Mouse (Mus musculus): Measurements from ENCODE around the gene Adamtsl3. TPM values are rescaled to one million over a fixed set of nuclear protein-coding genes. Genes with fewer than 3 reads are reported as not detected.

Adamtsl3 gene
- polyA plus RNA-seq, 1 experiment from 2014 or later: 0.32 TPM

GRCm38 (mm10) chr7:82497064-82497463 is 161.6 kb downstream of the Adamtsl3 start:
- no peak for ATAC-seq
- 46% methylated on average over 4 of the region's 4 CpGs for WGBS
- H3K4me1 ChIP-seq (replicated peaks; ENCODE audit: control insufficient read depth, insufficient read depth, low read length): no peaks in the 10 kb centered on the region
- H3K27me3 ChIP-seq (replicated peaks; ENCODE audit: control insufficient read depth, insufficient read depth, low read length): no peaks in the 10 kb centered on the region
- H3K27ac ChIP-seq (ENCODE audit: low read length): no peak overlapping the region
- H3K9ac ChIP-seq (replicated peaks; ENCODE audit: low read depth, low read length): no peak overlapping the region
- H3K4me2 ChIP-seq (ENCODE audit: low read length): no peak overlapping the region
- H3K9me3 ChIP-seq (ENCODE audit: control insufficient read depth, low read length): no peaks in the 10 kb centered on the region
- no peak overlapping the region for H3K4me3 ChIP-seq (replicated peaks; ENCODE audit: low read length)
- no peaks in the 10 kb centered on the region for H3K36me3 ChIP-seq (ENCODE audit: control insufficient read depth, insufficient read depth)

GRCm38 (mm10) chr7:82501306-82501705 is 165.8 kb downstream of the Adamtsl3 start:
- Histone ChIP-seq H3K9ac (replicated peaks; ENCODE audit: low read depth, low read length) (no peak overlapping the region), H3K27me3 (replicated peaks; ENCODE audit: control insufficient read depth, insufficient read depth, low read length) (no peaks in the 10 kb centered on the region), H3K4me3 (replicated peaks; ENCODE audit: low read length) (no peak overlapping the region), H3K4me2 (ENCODE audit: low read length) (no peak overlapping the region), H3K27ac (ENCODE audit: low read length) (no peak overlapping the region), H3K4me1 (replicated peaks; ENCODE audit: control insufficient read depth, insufficient read depth, low read length) (no peaks in the 10 kb centered on the region), H3K36me3 (ENCODE audit: control insufficient read depth, insufficient read depth) (no peaks in the 10 kb centered on the region), H3K9me3 (ENCODE audit: control insufficient read depth, low read length) (no peaks in the 10 kb centered on the region)
- ATAC-seq: no peak
- 74% methylated on average over 6 of the region's 6 CpGs for WGBS

DNA sequence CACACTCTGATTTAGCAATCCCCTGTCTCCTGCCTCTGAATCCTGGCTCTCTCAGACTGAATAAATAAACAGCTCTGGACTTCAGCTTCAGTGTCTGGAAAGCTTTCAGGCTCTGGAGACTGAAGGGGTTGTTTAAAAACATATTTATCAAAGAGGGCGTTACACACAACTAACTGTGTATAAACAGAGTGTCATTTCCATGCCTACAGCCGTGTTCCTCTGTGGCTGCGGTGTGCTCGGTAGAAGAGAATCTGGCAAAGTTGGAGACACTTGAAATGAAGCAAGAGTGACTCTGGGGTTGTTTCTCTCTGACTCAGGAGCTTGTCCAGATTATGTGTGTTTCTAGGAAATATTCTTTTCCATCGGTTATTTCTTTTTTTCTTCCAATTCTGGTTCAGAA is 167.0 kb downstream of the Adamtsl3 start:
- H3K9ac ChIP-seq (replicated peaks; ENCODE audit: low read depth, low read length): no peak overlapping the region
- H3K4me1 ChIP-seq (replicated peaks; ENCODE audit: control insufficient read depth, insufficient read depth, low read length): no peaks in the 10 kb centered on the region
- no peaks in the 10 kb centered on the region for H3K9me3 ChIP-seq (ENCODE audit: control insufficient read depth, low read length)
- H3K27ac ChIP-seq (ENCODE audit: low read length): no peak overlapping the region
- no peak overlapping the region for H3K4me2 ChIP-seq (ENCODE audit: low read length)
- 79% methylated on average over 5 of the region's 5 CpGs for WGBS
- no peak overlapping the region for H3K4me3 ChIP-seq (replicated peaks; ENCODE audit: low read length)
- ATAC-seq: no peak
- no peaks in the 10 kb centered on the region for H3K36me3 ChIP-seq (ENCODE audit: control insufficient read depth, insufficient read depth)
- no peaks in the 10 kb centered on the region for H3K27me3 ChIP-seq (replicated peaks; ENCODE audit: control insufficient read depth, insufficient read depth, low read length)

- Histone ChIP-seq H3K9ac (replicated peaks; ENCODE audit: low read depth, low read length) (no peak overlapping the region), H3K4me2 (ENCODE audit: low read length) (no peak overlapping the region), H3K27ac (ENCODE audit: low read length) (no peak overlapping the region), H3K27me3 (replicated peaks; ENCODE audit: control insufficient read depth, insufficient read depth, low read length) (no peaks in the 10 kb centered on the region), H3K4me1 (replicated peaks; ENCODE audit: control insufficient read depth, insufficient read depth, low read length) (no peaks in the 10 kb centered on the region), H3K36me3 (ENCODE audit: control insufficient read depth, insufficient read depth) (no peaks in the 10 kb centered on the region), H3K4me3 (replicated peaks; ENCODE audit: low read length) (no peak overlapping the region), H3K9me3 (ENCODE audit: control insufficient read depth, low read length) (no peaks in the 10 kb centered on the region)
- ATAC-seq: peak; percentile 79
- WGBS: 23% methylated on average over 4 of the region's 4 CpGs
These were observed 168.6 kb downstream of the Adamtsl3 start for GRCm38 (mm10) chr7:82504101-82504500.

GRCm38 (mm10) chr7:82530583-82530982 is 195.1 kb downstream of the Adamtsl3 start:
- Histone ChIP-seq H3K4me3 (replicated peaks; ENCODE audit: low read length) (no peak overlapping the region), H3K9ac (replicated peaks; ENCODE audit: low read depth, low read length) (no peak overlapping the region), H3K27ac (ENCODE audit: low read length) (no peak overlapping the region), H3K36me3 (ENCODE audit: control insufficient read depth, insufficient read depth) (no peaks in the 10 kb centered on the region), H3K4me2 (ENCODE audit: low read length) (no peak overlapping the region), H3K4me1 (replicated peaks; ENCODE audit: control insufficient read depth, insufficient read depth, low read length) (0 out of 2 replicates have a peak, but pooled peaks cover 2% of the 10 kb centered on the region), H3K9me3 (ENCODE audit: control insufficient read depth, low read length) (no peaks in the 10 kb centered on the region), H3K27me3 (replicated peaks; ENCODE audit: control insufficient read depth, insufficient read depth, low read length) (no peaks in the 10 kb centered on the region)
- ATAC-seq: no peak
- 88% methylated on average over 5 of the region's 5 CpGs for WGBS

DNA sequence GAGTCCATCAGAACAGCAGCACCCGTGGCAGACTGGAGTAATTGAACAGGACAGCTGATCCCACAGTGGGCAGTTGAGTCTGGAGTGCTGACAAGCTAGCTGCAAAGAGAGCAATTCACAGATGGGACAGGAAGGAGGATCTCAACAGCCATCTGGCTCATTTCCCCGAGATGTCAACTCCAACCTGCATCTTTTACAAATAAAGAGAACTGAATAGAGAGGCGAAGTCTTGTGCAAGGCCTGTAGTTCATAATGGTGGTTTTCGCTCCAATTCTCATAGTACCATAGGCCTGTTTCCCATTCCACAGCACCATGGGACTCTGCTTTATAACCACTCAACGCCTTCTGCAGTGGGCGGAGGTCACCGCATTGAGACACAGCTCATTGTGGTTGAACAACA is 195.9 kb downstream of the Adamtsl3 start:
- H3K27me3 ChIP-seq (replicated peaks; ENCODE audit: control insufficient read depth, insufficient read depth, low read length): no peaks in the 10 kb centered on the region
- no peak overlapping the region for H3K4me2 ChIP-seq (ENCODE audit: low read length)
- no peaks in the 10 kb centered on the region for H3K9me3 ChIP-seq (ENCODE audit: control insufficient read depth, low read length)
- 79% methylated on average over 7 of the region's 7 CpGs for WGBS
- ATAC-seq: no peak
- H3K4me1 ChIP-seq (replicated peaks; ENCODE audit: control insufficient read depth, insufficient read depth, low read length): 0 out of 2 replicates have a peak, but pooled peaks cover 2% of the 10 kb centered on the region
- H3K27ac ChIP-seq (ENCODE audit: low read length): no peak overlapping the region
- H3K36me3 ChIP-seq (ENCODE audit: control insufficient read depth, insufficient read depth): no peaks in the 10 kb centered on the region
- no peak overlapping the region for H3K4me3 ChIP-seq (replicated peaks; ENCODE audit: low read length)
- no peak overlapping the region for H3K9ac ChIP-seq (replicated peaks; ENCODE audit: low read depth, low read length)

GRCm38 (mm10) chr7:82533188-82533587 is 197.7 kb downstream of the Adamtsl3 start:
- no peaks in the 10 kb centered on the region for H3K9me3 ChIP-seq (ENCODE audit: control insufficient read depth, low read length)
- H3K4me2 ChIP-seq (ENCODE audit: low read length): no peak overlapping the region
- no peaks in the 10 kb centered on the region for H3K27me3 ChIP-seq (replicated peaks; ENCODE audit: control insufficient read depth, insufficient read depth, low read length)
- 0 out of 2 replicates have a peak, but pooled peaks cover 2% of the 10 kb centered on the region for H3K4me1 ChIP-seq (replicated peaks; ENCODE audit: control insufficient read depth, insufficient read depth, low read length)
- H3K9ac ChIP-seq (replicated peaks; ENCODE audit: low read depth, low read length): no peak overlapping the region
- 70% methylated on average over 4 of the region's 4 CpGs for whole genome bisulfite sequencing
- H3K4me3 ChIP-seq (replicated peaks; ENCODE audit: low read length): no peak overlapping the region
- no peak for ATAC-seq
- no peaks in the 10 kb centered on the region for H3K36me3 ChIP-seq (ENCODE audit: control insufficient read depth, insufficient read depth)
- H3K27ac ChIP-seq (ENCODE audit: low read length): no peak overlapping the region

DNA sequence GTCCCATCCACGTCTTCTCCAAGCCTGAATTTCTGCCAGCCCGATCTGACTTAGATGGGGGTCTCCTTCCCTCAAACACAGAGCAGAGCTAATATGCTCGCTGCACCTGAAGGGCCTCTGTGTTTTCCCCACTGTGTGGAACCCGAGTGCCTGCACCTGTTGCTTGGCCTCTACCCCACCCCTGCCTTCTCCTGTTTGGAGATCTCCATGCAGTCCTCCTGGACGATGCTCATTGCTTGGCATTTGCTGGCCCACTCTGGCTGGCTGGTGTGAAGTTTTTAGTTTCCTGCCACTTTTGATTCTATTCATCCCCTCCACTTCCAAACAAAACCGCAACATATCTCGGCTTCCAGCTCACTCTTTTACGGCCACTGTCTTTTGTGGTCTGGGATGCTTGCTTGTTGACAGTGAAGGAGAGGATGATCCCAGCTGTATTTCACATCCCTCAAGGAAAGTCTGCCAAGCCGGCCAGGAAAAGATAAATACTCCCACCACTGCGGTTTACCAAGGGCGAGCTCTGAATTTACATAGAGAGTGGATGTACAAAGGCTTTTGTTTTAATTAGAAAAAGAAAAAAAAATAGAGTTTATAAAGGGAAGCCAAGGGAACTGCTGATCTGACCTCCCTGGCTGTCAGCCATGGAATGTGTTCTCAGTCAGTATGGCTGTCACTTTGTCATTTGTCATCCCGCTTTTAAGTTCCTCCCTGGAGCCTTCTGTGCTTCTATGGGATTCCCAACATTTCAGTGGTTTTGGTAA is 198.4 kb downstream of the Adamtsl3 start:
- H3K4me3 ChIP-seq (replicated peaks; ENCODE audit: low read length): no peak overlapping the region
- H3K27ac ChIP-seq (ENCODE audit: low read length): no peak overlapping the region
- H3K36me3 ChIP-seq (ENCODE audit: control insufficient read depth, insufficient read depth): no peaks in the 10 kb centered on the region
- H3K27me3 ChIP-seq (replicated peaks; ENCODE audit: control insufficient read depth, insufficient read depth, low read length): no peaks in the 10 kb centered on the region
- 0 out of 2 replicates have a peak, but pooled peaks cover 2% of the 10 kb centered on the region for H3K4me1 ChIP-seq (replicated peaks; ENCODE audit: control insufficient read depth, insufficient read depth, low read length)
- ATAC-seq: no peak
- H3K9ac ChIP-seq (replicated peaks; ENCODE audit: low read depth, low read length): no peak overlapping the region
- no peaks in the 10 kb centered on the region for H3K9me3 ChIP-seq (ENCODE audit: control insufficient read depth, low read length)
- no peak overlapping the region for H3K4me2 ChIP-seq (ENCODE audit: low read length)
- WGBS: 72% methylated on average over 12 of the region's 12 CpGs

- ATAC-seq: no peak
These were observed 209.0 kb downstream of the Adamtsl3 start for GRCm38 (mm10) chr7:82544390-82544919.

More at GRCm38 (mm10) chr7:82544390-82544919, 209.0 kb downstream of the Adamtsl3 start:
- no peak overlapping the region for H3K9ac ChIP-seq (replicated peaks; ENCODE audit: low read depth, low read length)
- no peaks in the 10 kb centered on the region for H3K36me3 ChIP-seq (ENCODE audit: control insufficient read depth, insufficient read depth)
- H3K27me3 ChIP-seq (replicated peaks; ENCODE audit: control insufficient read depth, insufficient read depth, low read length): no peaks in the 10 kb centered on the region
- no peak overlapping the region for H3K4me2 ChIP-seq (ENCODE audit: low read length)
- H3K4me3 ChIP-seq (replicated peaks; ENCODE audit: low read length): no peak overlapping the region
- 78% methylated on average over 6 of the region's 6 CpGs for WGBS
- H3K4me1 ChIP-seq (replicated peaks; ENCODE audit: control insufficient read depth, insufficient read depth, low read length): no peaks in the 10 kb centered on the region
- no peaks in the 10 kb centered on the region for H3K9me3 ChIP-seq (ENCODE audit: control insufficient read depth, low read length)
- H3K27ac ChIP-seq (ENCODE audit: low read length): no peak overlapping the region

Measured in forebrain, embryonic 16.5 days (tissue).